Mouse (Mus musculus) lung, embryonic 16.5 days (tissue): ENCODE measurements at regions not wholly inside any gene's neighbourhood (a gene's known extent, or its start where the extent isn't known, plus 50 kb on each side); places are given as distances from the start of the nearest gene placed in this dataset.

Experiments
- ATAC-seq: fragments of 200-750 bp; cut with Nextera tagmentation; 2 replicates; pipeline ENCODE4 v1.8.0; 2017; ENCODE audit warnings: low read depth, mild to moderate bottlenecking, moderate library complexity
- H3K27ac ChIP-seq: fragments of 300-500 bp; sonication (generic); 2 replicates; pipeline ENCODE4 v1.5.1; 2014; ENCODE audit warnings: mild to moderate bottlenecking, control low read depth, low read length
- H3K27me3 ChIP-seq: fragments of 300-500 bp; sonication (generic); 2 replicates; pipeline ENCODE4 v1.6.1; 2014; ENCODE audit warnings: low read depth, low read length, mixed read lengths; ENCODE audit not compliant: control insufficient read depth, insufficient read depth
- H3K36me3 ChIP-seq: fragments of 300-500 bp; sonication (generic); 2 replicates; pipeline ENCODE4 v1.6.1; 2014; ENCODE audit warnings: low read length; ENCODE audit not compliant: control insufficient read depth, insufficient read depth
- H3K4me1 ChIP-seq: fragments of 300-500 bp; sonication (generic); replicated peaks from 2 replicates; pipeline ENCODE4 v1.6.1; 2014; ENCODE audit warnings: low read length, mixed read lengths; ENCODE audit not compliant: control insufficient read depth, insufficient read depth
- H3K4me2 ChIP-seq: fragments of 300-500 bp; sonication (generic); 2 replicates; pipeline ENCODE4 v1.6.1; 2014; ENCODE audit warnings: low read depth, low read length, control low read depth
- H3K4me3 ChIP-seq: fragments of 300-500 bp; sonication (generic); 2 replicates; pipeline ENCODE4 v1.5.1; 2014; ENCODE audit warnings: mild to moderate bottlenecking, low read length, control low read depth
- H3K9ac ChIP-seq: fragments of 300-500 bp; sonication (generic); 2 replicates; pipeline ENCODE4 v1.6.1; 2014; ENCODE audit warnings: low read length, control low read depth
- H3K9me3 ChIP-seq: fragments of 300-500 bp; sonication (generic); 2 replicates; pipeline ENCODE4 v1.6.1; 2016; ENCODE audit warnings: low read length; ENCODE audit not compliant: control insufficient read depth
- WGBS: fragments of 180-500 bp; shearing (Covaris S2); extraction: QIAGEN DNeasy Blood & Tissue Kit; methylation state at CpG from one replicate; pipeline ENCODE4 v1.1.7; 2014; 5-methylcytosine and 5-hydroxymethylcytosine counted together

DNA sequence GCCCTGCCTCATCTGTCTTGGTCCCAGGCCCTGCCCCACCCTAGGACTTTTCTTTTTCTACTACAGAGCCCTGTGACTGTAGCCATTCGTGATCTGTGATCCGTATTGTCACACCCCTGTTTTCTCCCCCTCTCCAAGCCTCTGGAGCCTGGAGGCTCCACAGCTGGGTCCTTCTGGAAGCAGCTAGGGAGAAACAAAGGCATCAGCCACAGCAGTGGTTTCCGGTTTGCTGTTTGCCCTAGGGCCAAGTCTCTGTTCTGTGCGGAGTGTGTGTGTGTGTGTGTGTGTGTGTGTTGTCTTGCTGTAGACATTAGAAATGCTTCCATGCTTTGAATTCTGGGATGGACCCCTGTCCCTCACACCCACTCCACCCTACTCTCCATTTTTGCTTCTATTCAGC lies 76.9 kb downstream of the Tpra1 start:
- Histone ChIP-seq H3K4me1 (no peaks in the 10 kb centered on the region), H3K27ac (no peak overlapping the region), H3K9ac (no peak overlapping the region), H3K4me2 (no peak overlapping the region), H3K4me3 (no peak overlapping the region), H3K9me3 (no peaks in the 10 kb centered on the region), H3K36me3 (no peaks in the 10 kb centered on the region), H3K27me3 (no peaks in the 10 kb centered on the region)
- 40% methylated on average over 4 of the region's 4 CpGs for WGBS
- peak; percentile 54; the same call in 1 of the 2 replicates for ATAC-seq

DNA sequence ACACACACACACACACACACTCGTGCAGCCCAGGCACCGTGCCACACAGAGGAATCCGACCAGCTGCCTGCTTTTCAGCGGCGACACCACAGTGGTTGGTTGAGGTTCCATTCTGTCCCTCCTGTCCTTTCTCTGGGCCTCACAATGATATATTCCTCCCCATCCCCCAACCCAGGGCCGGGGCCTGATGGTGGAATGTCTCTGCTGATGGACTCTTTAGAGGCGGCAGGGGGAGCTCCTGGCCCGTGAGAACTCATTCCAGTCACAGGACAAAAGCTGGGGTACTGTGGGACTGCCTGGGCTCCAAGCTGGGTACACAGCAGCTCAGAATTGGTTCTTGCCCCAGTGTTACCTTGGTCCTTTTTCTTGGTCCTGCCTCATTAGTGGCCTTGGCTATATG lies 78.1 kb downstream of the Tpra1 start:
- Histone ChIP-seq H3K4me3 (no peak overlapping the region), H3K9me3 (no peaks in the 10 kb centered on the region), H3K9ac (no peak overlapping the region), H3K36me3 (no peaks in the 10 kb centered on the region), H3K27me3 (no peaks in the 10 kb centered on the region), H3K4me2 (no peak overlapping the region), H3K4me1 (no peaks in the 10 kb centered on the region), H3K27ac (no peak overlapping the region)
- 4% methylated on average over 8 of the region's 8 CpGs for WGBS
- ATAC-seq: peak; percentile 83

DNA sequence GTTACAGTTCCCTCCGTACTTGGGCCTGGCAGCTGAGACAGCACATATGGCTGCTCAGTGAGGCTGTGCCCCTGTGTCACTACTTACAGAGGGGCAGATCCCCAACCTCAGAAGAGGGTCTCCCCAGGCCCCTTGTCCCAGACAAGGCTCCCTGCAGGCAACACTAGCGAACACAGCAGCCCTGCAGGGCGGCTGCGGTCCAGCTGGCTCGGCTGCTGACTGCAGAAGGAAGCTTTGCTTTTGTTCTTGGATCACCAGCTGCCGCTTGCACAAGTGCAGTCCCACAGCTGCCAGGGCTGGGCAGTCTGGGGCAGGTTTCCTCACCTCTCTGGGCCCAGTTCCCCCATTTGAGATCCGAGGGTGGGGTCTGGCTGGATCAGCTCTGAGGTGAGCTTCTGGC lies 79.5 kb downstream of the Tpra1 start:
- no peak overlapping the region for H3K4me2 ChIP-seq
- 32% methylated on average over 7 of the region's 7 CpGs for WGBS
- H3K9me3 ChIP-seq: no peaks in the 10 kb centered on the region
- ATAC-seq: no peak
- H3K27me3 ChIP-seq: no peaks in the 10 kb centered on the region
- H3K27ac ChIP-seq: no peak overlapping the region
- no peak overlapping the region for H3K4me3 ChIP-seq
- H3K9ac ChIP-seq: no peak overlapping the region
- no peaks in the 10 kb centered on the region for H3K4me1 ChIP-seq
- no peaks in the 10 kb centered on the region for H3K36me3 ChIP-seq

DNA sequence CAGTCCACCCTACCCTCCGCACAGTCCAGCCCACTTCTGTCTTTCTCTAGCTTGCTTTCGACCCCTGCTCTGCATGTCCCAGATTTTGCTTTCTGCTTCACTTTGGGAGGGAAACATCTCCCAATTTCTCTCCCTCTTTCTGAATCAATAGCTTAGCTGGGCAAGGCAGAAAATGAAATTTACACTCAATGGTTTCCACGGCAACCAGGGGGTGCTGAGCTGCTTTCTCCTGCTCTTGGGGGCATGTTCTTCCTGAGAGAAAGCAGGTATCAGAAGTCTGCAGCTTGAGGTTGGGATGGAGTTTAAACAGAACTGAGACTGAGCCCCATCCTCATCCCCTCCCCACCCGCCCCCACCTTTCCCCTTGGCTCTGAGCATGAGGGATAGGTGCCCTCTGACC lies 82.1 kb downstream of the Tpra1 start:
- no peak for ATAC-seq
- H3K9ac ChIP-seq: no peak overlapping the region
- WGBS: 62% methylated on average over 4 of the region's 4 CpGs

DNA sequence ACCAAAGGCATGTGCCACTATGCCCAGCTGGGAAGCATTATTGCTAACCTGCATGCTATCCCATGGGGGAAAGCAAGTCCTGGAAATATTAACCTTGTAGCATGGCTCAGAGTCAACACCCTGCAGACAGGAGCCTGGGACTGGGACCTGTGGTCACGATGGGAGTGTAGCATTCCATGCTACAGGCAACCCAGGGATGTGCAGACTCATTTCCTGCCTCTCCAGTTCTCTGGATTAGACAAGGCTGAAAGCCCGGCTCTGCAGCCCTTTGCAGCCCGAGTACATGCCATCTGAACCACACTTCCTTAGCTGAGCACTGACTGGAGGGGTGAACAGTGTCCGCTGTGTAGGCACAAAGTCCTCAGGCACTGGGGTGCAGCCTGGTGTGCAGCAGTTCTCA lies 82.8 kb downstream of the Tpra1 start:
- WGBS: 41% methylated on average over 4 of the region's 4 CpGs
- no peak overlapping the region for H3K9ac ChIP-seq
- no peak overlapping the region for H3K27ac ChIP-seq
- no peaks in the 10 kb centered on the region for H3K36me3 ChIP-seq
- H3K9me3 ChIP-seq: no peaks in the 10 kb centered on the region
- no peak for ATAC-seq
- no peak overlapping the region for H3K4me2 ChIP-seq
- H3K4me1 ChIP-seq: no peaks in the 10 kb centered on the region
- no peak overlapping the region for H3K4me3 ChIP-seq
- no peaks in the 10 kb centered on the region for H3K27me3 ChIP-seq

More for the DNA sequence above, 82.1 kb downstream of the Tpra1 start:
- no peaks in the 10 kb centered on the region for H3K4me1 ChIP-seq
- no peak overlapping the region for H3K4me2 ChIP-seq
- H3K27ac ChIP-seq: no peak overlapping the region
- no peak overlapping the region for H3K4me3 ChIP-seq
- no peaks in the 10 kb centered on the region for H3K36me3 ChIP-seq
- H3K9me3 ChIP-seq: no peaks in the 10 kb centered on the region
- no peaks in the 10 kb centered on the region for H3K27me3 ChIP-seq

DNA sequence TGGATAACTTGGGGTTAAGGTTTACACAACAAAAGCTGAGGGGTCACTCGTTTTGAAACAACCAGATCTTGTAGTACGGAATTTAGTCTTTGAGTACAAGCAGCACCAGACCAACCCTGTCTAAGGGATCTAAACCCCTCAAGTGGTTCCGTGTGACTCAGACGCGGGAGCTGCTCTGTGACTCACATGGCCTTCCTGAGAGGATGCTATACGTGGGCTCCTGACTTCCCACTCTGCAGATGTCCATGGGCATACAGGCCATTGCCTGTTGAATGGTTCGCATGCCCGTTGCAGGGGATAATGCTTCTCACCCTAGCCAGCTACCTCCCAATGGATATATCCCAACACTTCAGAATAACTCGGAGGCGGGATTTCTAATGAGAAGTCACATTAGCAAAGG lies 86.5 kb downstream of the Tpra1 start:
- ATAC-seq: no peak
- H3K27ac ChIP-seq: no peak overlapping the region
- no peak overlapping the region for H3K4me2 ChIP-seq
- H3K9me3 ChIP-seq: no peaks in the 10 kb centered on the region
- WGBS: 84% methylated on average over 10 of the region's 10 CpGs
- no peak overlapping the region for H3K9ac ChIP-seq
- no peak overlapping the region for H3K4me3 ChIP-seq
- no peaks in the 10 kb centered on the region for H3K4me1 ChIP-seq
- no peaks in the 10 kb centered on the region for H3K36me3 ChIP-seq
- no peaks in the 10 kb centered on the region for H3K27me3 ChIP-seq

DNA sequence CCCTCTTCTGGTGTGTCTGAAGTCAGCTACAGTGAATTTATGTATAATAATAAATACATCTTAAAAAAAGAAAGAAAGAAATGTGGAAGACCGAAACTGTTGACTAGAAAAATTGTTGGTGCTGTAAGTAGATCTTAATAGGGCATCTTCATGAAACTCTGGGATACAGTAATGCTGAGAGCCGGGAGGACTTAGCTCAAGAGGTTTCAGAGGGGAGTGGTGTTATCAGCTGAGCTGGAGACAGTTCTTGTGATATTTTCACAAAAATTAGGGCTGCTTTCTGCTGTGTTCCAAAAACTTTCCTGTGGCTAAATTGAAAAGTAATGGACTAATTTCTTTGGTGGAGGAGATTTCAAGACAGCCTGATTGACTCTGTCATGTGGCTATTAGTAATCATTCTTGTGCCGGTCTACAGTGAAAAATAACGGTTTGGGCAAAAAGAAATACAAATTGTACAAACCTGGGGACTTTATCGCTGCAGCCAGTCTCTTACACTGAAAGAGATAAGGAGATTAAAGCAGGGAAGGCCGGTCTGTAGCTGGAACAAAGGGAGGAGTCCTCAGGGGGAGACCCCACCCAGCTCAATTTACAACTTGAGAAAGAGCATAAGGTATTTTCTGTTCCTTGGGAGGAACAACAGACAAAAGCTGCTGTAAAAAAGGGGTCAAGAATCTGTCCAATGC lies 87.7 kb downstream of the Tpra1 start:
- H3K9ac ChIP-seq: no peak overlapping the region
- H3K4me1 ChIP-seq: no peaks in the 10 kb centered on the region
- H3K27me3 ChIP-seq: no peaks in the 10 kb centered on the region
- no peaks in the 10 kb centered on the region for H3K36me3 ChIP-seq
- H3K4me2 ChIP-seq: no peak overlapping the region
- no peak overlapping the region for H3K4me3 ChIP-seq
- H3K27ac ChIP-seq: no peak overlapping the region
- no peaks in the 10 kb centered on the region for H3K9me3 ChIP-seq
- 44% methylated on average over 6 of the region's 6 CpGs for WGBS
- ATAC-seq: no peak

DNA sequence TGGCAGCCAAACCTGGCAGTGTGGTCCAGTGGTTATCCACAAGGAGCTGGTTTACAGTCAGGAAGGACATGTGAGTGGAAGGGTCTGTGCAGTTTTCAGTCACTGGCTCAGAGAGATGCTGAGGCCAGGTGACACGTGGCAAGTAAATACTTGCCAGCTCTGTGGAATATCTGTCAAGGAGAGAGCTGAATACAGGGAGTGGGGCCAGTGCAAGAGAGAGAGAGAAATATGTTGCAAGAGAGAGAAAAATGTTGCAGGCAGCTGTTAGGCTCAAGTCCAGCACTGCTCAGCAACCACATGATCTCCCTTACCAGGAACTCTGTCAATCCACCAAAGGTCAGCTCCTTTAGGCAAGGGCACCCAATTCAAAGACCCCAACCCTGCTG lies 88.2 kb downstream of the Tpra1 start:
- no peaks in the 10 kb centered on the region for H3K4me1 ChIP-seq
- no peak overlapping the region for H3K27ac ChIP-seq
- no peaks in the 10 kb centered on the region for H3K27me3 ChIP-seq
- H3K4me2 ChIP-seq: no peak overlapping the region
- H3K9ac ChIP-seq: no peak overlapping the region
- no peaks in the 10 kb centered on the region for H3K36me3 ChIP-seq
- no peaks in the 10 kb centered on the region for H3K9me3 ChIP-seq
- ATAC-seq: peak; percentile 81
- 21% methylated on average over 1 of the region's 1 CpGs for WGBS
- H3K4me3 ChIP-seq: no peak overlapping the region

DNA sequence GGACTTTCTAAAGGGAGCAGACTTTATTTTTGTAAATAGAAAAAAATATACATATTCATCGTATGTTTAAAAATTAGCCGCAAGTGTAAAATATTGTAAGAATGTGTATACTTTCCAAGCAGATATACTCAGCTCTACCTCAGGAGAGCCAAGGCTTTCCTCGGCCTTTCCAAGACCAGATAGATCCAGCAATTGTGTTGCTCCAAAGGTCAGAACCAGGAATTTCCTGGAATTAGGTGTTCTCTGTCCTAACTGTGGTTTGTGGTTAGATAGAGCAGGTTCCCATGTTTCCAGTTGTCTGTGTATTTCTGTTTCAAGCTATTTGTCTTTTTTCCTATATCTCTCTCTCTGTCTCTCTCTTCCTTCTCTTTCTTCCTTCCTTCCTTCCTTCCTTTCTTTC lies 93.0 kb downstream of the Tpra1 start:
- 76% methylated on average over 3 of the region's 3 CpGs for WGBS
- Histone ChIP-seq H3K4me2 (no peak overlapping the region), H3K27me3 (no peaks in the 10 kb centered on the region), H3K27ac (no peak overlapping the region), H3K9ac (no peak overlapping the region), H3K4me3 (no peak overlapping the region), H3K4me1 (no peaks in the 10 kb centered on the region), H3K36me3 (no peaks in the 10 kb centered on the region), H3K9me3 (no peaks in the 10 kb centered on the region)
- ATAC-seq: no peak
